Mouse (Mus musculus) kidney, embryonic 14.5 days (tissue): Measurements from ENCODE around the gene Inhba. TPM values are rescaled to one million over a fixed set of nuclear protein-coding genes. Genes with fewer than 3 reads are reported as not detected.

ENCODE experiments used
- ATAC-seq: fragments of 200-750 bp; cut with Nextera tagmentation; 2 replicates; pipeline ENCODE4 v1.8.0; 2017; ENCODE audit warnings: moderate number of reproducible peaks, mild to moderate bottlenecking, moderate TSS enrichment, moderate library complexity; ENCODE audit not compliant: low FRiP score, low TSS enrichment
- H3K27ac ChIP-seq: fragments of 300-500 bp; sonication (generic); 2 replicates; pipeline ENCODE4 v1.5.1; 2014; ENCODE audit warnings: low read depth, mild to moderate bottlenecking, low read length, moderate library complexity, mixed read lengths
- H3K27me3 ChIP-seq: fragments of 300-500 bp; sonication (generic); 2 replicates; pipeline ENCODE4 v1.6.1; 2014; ENCODE audit warnings: mild to moderate bottlenecking, low read length; ENCODE audit not compliant: control insufficient read depth, insufficient read depth
- H3K36me3 ChIP-seq: fragments of 300-500 bp; sonication (generic); 2 replicates; pipeline ENCODE4 v1.6.1; 2014; ENCODE audit warnings: low read length, mixed read lengths; ENCODE audit not compliant: control insufficient read depth, insufficient read depth
- H3K4me1 ChIP-seq: fragments of 300-500 bp; sonication (generic); 2 replicates; pipeline ENCODE4 v1.6.1; 2014; ENCODE audit warnings: low read length, mixed read lengths; ENCODE audit not compliant: control insufficient read depth, insufficient read depth
- H3K4me2 ChIP-seq: fragments of 300-500 bp; sonication (generic); replicated peaks from 2 replicates; pipeline ENCODE4 v1.6.1; 2014; ENCODE audit warnings: low read depth, mild to moderate bottlenecking, low read length
- H3K4me3 ChIP-seq: fragments of 300-500 bp; sonication (generic); 2 replicates; pipeline ENCODE4 v1.5.1; 2014; ENCODE audit warnings: mild to moderate bottlenecking, low read length
- H3K9ac ChIP-seq: fragments of 300-500 bp; sonication (generic); 2 replicates; pipeline ENCODE4 v1.6.1; 2014; ENCODE audit warnings: low read depth, mild to moderate bottlenecking, low read length, moderate library complexity
- H3K9me3 ChIP-seq: fragments of 300-500 bp; sonication (generic); 2 replicates; pipeline ENCODE4 v1.6.1; 2016; ENCODE audit warnings: low read length; ENCODE audit not compliant: control insufficient read depth
- WGBS: fragments of 180-500 bp; shearing (Covaris S2); extraction: QIAGEN DNeasy Blood & Tissue Kit; methylation state at CpG from one replicate; pipeline ENCODE4 v1.1.7; 2014; 5-methylcytosine and 5-hydroxymethylcytosine counted together
- polyA plus RNA-seq: library from polyadenylated mRNA; unstranded; fragments of >200 nt; fragmentation: Nextera tagmentation; extraction: Ambion mirVana; gene quantifications from 2 replicates; pipeline ENCODE4 v1.2.1, GENCODE M21; 2014

The Inhba gene
- polyA plus RNA-seq, 1 experiment from 2014 or later = 0.79 TPM

- Histone ChIP-seq H3K27me3 (peaks cover 19% of the 10 kb centered on the region), H3K4me2 (no peak overlapping the region; the same call in 1 of the 2 replicates), H3K36me3 (no peaks in the 10 kb centered on the region), H3K9me3 (no peaks in the 10 kb centered on the region), H3K9ac (no peak overlapping the region), H3K27ac (no peak overlapping the region), H3K4me3 (no peak overlapping the region; the same call in 1 of the 2 replicates), H3K4me1 (0 out of 2 replicates have a peak, but pooled peaks cover 4% of the 10 kb centered on the region)
- WGBS = 69% methylated on average over 3 of the region's 3 CpGs
- no peak for ATAC-seq
Measured at GRCm38 (mm10) chr13:16018807-16019510, 7.3 kb downstream of the Inhba start.

GRCm38 (mm10) chr13:16020659-16021058, 9.0 kb downstream of the Inhba start:
- H3K4me1 ChIP-seq = 0 out of 2 replicates have a peak, but pooled peaks cover 4% of the 10 kb centered on the region
- H3K27ac ChIP-seq = no peak overlapping the region
- H3K36me3 ChIP-seq = no peaks in the 10 kb centered on the region
- H3K4me3 ChIP-seq = no peak overlapping the region
- peaks cover 17% of the 10 kb centered on the region for H3K27me3 ChIP-seq
- H3K9me3 ChIP-seq = no peaks in the 10 kb centered on the region
- no peak overlapping the region for H3K4me2 ChIP-seq
- H3K9ac ChIP-seq = no peak overlapping the region
- WGBS = 0% methylated on average over 1 of the region's 1 CpGs
- no peak for ATAC-seq

GRCm38 (mm10) chr13:16021181-16021580, 9.5 kb downstream of the Inhba start:
- H3K4me2 ChIP-seq = no peak overlapping the region
- WGBS = 55% methylated on average over 6 of the region's 6 CpGs
- H3K36me3 ChIP-seq = no peaks in the 10 kb centered on the region
- 0 out of 2 replicates have a peak, but pooled peaks cover 4% of the 10 kb centered on the region for H3K4me1 ChIP-seq
- no peak for ATAC-seq
- H3K27ac ChIP-seq = no peak overlapping the region
- peaks cover 11% of the 10 kb centered on the region; the same call in 1 of the 2 replicates for H3K27me3 ChIP-seq
- H3K9ac ChIP-seq = no peak overlapping the region
- no peaks in the 10 kb centered on the region for H3K9me3 ChIP-seq
- H3K4me3 ChIP-seq = no peak overlapping the region

- no peak overlapping the region for H3K4me2 ChIP-seq
- H3K36me3 ChIP-seq = no peaks in the 10 kb centered on the region
- H3K27ac ChIP-seq = no peak overlapping the region
- 94% methylated on average over 7 of the region's 7 CpGs for WGBS
- 0 out of 2 replicates have a peak, but pooled peaks cover 4% of the 10 kb centered on the region for H3K4me1 ChIP-seq
- no peak overlapping the region for H3K4me3 ChIP-seq
- no peak for ATAC-seq
- H3K9ac ChIP-seq = no peak overlapping the region
- no peaks in the 10 kb centered on the region for H3K9me3 ChIP-seq
- H3K27me3 ChIP-seq = peaks cover 9% of the 10 kb centered on the region; the same call in 1 of the 2 replicates
Measured at GRCm38 (mm10) chr13:16021849-16022248, 10.2 kb downstream of the Inhba start.

- H3K27ac ChIP-seq = no peak overlapping the region
Measured at GRCm38 (mm10) chr13:16022536-16022935, 10.9 kb downstream of the Inhba start.

GRCm38 (mm10) chr13:16023070-16024039, 11.7 kb downstream of the Inhba start:
- H3K4me1 ChIP-seq = 0 out of 2 replicates have a peak, but pooled peaks cover 4% of the 10 kb centered on the region
- no peak overlapping the region for H3K9ac ChIP-seq
- no peak overlapping the region for H3K4me3 ChIP-seq
- H3K36me3 ChIP-seq = no peaks in the 10 kb centered on the region
- peak; percentile 91 for ATAC-seq
- 31% methylated on average over 13 of the region's 13 CpGs for WGBS
- H3K27me3 ChIP-seq = 0 out of 2 replicates have a peak, but pooled peaks cover 3% of the 10 kb centered on the region
- H3K4me2 ChIP-seq = no peak overlapping the region; the same call in 1 of the 2 replicates
- no peaks in the 10 kb centered on the region for H3K9me3 ChIP-seq
- no peak overlapping the region for H3K27ac ChIP-seq

More at GRCm38 (mm10) chr13:16022536-16022935, 10.9 kb downstream of the Inhba start:
- H3K9me3 ChIP-seq = no peaks in the 10 kb centered on the region
- 92% methylated on average over 8 of the region's 8 CpGs for WGBS
- no peak overlapping the region for H3K4me3 ChIP-seq
- H3K36me3 ChIP-seq = no peaks in the 10 kb centered on the region
- no peak overlapping the region for H3K9ac ChIP-seq
- H3K4me2 ChIP-seq = no peak overlapping the region
- H3K27me3 ChIP-seq = peaks cover 9% of the 10 kb centered on the region; the same call in 1 of the 2 replicates
- ATAC-seq = no peak
- 0 out of 2 replicates have a peak, but pooled peaks cover 4% of the 10 kb centered on the region for H3K4me1 ChIP-seq

- no peak for ATAC-seq
- 65% methylated on average over 5 of the region's 5 CpGs for WGBS
- Histone ChIP-seq H3K27me3 (no peaks in the 10 kb centered on the region), H3K4me1 (no peaks in the 10 kb centered on the region), H3K36me3 (no peaks in the 10 kb centered on the region), H3K9ac (no peak overlapping the region), H3K27ac (no peak overlapping the region), H3K4me3 (no peak overlapping the region), H3K9me3 (no peaks in the 10 kb centered on the region), H3K4me2 (no peak overlapping the region)
Measured at GRCm38 (mm10) chr13:16030557-16031057, 19.0 kb downstream of the Inhba start.

GRCm38 (mm10) chr13:16032425-16032824, 20.8 kb downstream of the Inhba start:
- H3K36me3 ChIP-seq = no peaks in the 10 kb centered on the region
- no peak for ATAC-seq
- no peaks in the 10 kb centered on the region for H3K4me1 ChIP-seq
- no peak overlapping the region for H3K4me2 ChIP-seq
- H3K9me3 ChIP-seq = no peaks in the 10 kb centered on the region
- no peaks in the 10 kb centered on the region for H3K27me3 ChIP-seq
- no peak overlapping the region for H3K4me3 ChIP-seq
- no peak overlapping the region for H3K27ac ChIP-seq
- H3K9ac ChIP-seq = no peak overlapping the region
